Mouse (Mus musculus) spleen, postnatal 10 days (tissue): ENCODE results near the gene Rsph14.
A peak's percentile ranks its signal among the peaks of the same experiment; 100 is the strongest.

Source experiments
- DNase-seq, 2 experiments: peaks; one replicate each; pipeline ENCODE4 v3.0.0; 2021 to 2022; ENCODE audit warnings: low spot score in 2 of 2

Gene Rsph14

DNA sequence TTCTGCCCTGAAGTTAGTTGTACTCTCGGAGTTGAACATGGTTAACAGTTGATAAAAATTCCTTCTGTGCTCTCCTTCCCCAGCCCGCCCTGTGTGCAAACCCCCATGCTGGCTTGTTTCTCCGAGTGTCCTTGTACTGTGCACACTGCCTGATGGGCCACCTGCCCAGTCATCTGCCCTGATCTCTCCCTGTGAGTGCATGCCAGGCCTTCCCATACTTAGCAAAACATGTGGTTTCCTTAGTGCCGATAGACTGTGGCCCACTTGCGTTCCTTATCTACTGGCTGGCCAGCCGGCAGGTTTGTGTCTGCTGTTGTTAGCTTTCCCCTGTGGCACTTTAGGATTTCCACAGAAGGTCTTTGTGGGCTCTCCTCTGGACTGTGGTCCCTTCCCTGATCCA lies 21.7 kb upstream of the Rsph14 start:
- DNase-seq: no peak

DNA sequence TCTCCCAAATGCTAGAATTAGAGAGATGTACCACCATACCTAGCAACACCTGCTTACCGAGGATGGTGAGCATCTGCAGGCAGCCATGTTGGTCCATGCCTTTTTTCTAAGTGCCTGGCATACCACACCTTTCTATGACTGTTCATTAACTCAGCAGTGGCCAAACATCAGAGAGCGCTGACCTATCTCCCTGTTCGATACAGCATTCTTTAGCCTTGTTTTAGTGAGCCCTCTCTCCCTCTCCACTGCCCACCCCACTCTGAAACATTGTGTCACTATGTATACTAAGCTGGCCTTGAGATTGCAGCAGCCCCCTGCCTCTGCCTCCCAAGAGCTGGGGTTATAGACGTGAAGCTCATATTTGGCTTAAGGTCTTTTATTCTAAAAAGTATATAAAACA lies 21.3 kb upstream of the Rsph14 start:
- no peak for DNase-seq

DNA sequence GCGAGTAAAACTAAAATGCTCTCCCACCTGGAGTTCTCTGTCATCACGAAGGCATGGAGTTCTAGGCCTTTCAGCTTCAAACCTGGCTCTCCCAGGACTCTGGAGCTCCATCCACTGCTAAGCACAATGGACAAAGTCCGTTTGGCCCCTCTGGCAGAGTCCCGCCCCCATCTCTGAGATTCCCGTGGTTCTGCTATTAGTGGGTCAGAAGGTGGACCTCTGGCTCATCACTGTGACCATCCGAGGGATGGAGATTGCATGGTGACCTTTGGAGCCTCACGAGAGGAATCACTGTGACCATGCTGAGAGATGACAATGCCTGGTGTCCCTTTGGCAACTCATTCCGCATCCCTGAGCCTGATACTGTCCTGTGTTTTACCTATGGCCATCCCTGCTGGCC lies 20.5 kb upstream of the Rsph14 start:
- DNase-seq: no peak

- DNase-seq: no peak
Measured at GRCm38 (mm10) chr10:75051364-75052074, 19.1 kb upstream of the Rsph14 start.

GRCm38 (mm10) chr10:75048711-75049110 lies 16.3 kb upstream of the Rsph14 start:
- DNase-seq: no peak

DNA sequence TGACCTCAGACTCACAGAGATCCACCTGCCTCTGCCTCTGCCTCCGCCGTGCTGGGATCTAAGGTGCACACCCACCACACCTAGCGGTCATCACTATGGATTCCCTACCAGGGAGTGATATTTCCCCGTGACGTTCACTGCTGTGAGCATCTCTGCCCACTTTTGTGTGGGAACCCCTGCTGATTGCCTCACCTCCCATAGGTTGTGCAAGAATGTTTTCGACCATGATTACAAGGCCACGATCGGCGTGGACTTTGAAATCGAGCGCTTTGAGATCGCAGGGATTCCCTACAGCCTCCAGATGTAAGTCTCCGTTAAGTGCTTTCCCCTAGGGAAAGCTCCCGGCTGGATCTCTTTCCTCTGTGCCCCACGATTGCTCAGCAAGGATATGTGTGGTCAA lies 13.4 kb upstream of the Rsph14 start:
- no peak for DNase-seq

DNA sequence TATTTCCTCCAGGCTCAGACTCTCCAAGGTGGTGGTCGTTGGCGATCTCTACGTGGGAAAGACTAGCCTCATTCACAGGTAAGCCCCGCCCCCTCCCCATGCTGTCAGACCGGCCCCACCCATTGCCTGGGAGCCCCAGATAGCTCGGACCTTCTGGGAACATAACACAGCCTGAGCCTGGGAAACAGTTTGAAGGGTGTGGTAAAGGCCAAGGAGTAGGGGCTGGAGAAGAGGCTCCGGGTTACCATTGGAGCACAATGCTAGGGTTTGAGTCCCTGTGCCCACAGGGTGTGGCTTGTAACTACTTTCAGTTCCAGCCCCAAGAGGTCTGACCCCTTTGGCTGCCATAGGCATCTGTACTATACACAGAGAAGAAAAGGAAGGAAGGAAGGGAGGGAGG lies 12.1 kb upstream of the Rsph14 start:
- no peak for DNase-seq

DNA sequence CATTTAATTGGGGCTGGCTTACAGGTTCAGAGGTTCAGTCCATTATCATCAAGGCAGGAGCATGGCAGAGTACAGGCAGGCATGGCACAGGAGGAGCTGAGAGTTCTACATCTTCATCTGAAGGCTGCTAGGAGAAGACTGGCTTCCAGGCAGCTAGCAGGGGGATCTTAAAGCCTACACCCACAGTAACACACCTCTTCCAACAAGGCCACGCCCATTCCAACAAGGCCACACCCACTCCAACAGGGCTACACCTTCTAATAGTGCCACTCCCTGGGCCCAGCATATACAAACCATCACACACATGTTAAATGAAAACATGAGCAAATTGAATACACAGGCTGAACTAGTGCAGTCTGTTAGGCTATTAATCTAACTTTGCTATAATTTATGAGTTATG lies 9.7 kb upstream of the Rsph14 start:
- DNase-seq: peak in 1 of 2 experiments; percentile 56

GRCm38 (mm10) chr10:75036883-75037379 lies 4.5 kb upstream of the Rsph14 start, which contains the start of gene Rab36:
Gene Rab36, plus strand, starts transcription at chr10:75037058.
- peak; percentile 37 to 78 for DNase-seq

GRCm38 (mm10) chr10:75031345-75032114 lies 856 bp downstream of the Rsph14 start:
- no peak for DNase-seq

GRCm38 (mm10) chr10:75030234-75030633 lies 2.2 kb downstream of the Rsph14 start:
- no peak for DNase-seq

- DNase-seq: no peak
Measured at GRCm38 (mm10) chr10:75029677-75030076, 2.7 kb downstream of the Rsph14 start.

GRCm38 (mm10) chr10:75028743-75029142 lies 3.6 kb downstream of the Rsph14 start:
- no peak for DNase-seq

GRCm38 (mm10) chr10:75026491-75026890 lies 5.9 kb downstream of the Rsph14 start:
- no peak for DNase-seq

- DNase-seq: peak; percentile 54 to 76
Measured at GRCm38 (mm10) chr10:75021138-75021537, 11.2 kb downstream of the Rsph14 start.

GRCm38 (mm10) chr10:75020271-75020670 lies 12.1 kb downstream of the Rsph14 start:
- no peak for DNase-seq

DNA sequence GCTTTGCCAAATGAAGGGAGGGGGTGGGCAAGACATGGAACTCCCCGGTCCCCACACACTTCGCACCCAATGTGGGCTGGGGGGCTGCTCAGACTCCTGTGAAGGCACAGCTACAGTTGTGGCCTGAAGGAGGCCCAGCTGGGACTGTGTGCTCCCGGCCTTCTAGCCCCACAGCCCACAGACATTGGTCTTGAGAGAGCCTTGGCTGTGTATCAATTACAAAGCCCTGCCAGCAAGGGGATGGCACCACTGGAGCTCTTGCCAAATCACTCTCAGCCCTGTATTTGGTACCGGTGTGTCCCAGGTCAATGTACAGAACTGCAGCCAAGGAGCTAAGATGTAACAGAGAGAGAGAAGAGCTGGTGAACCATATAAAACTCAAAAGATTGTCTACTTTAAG lies 15.9 kb downstream of the Rsph14 start:
- no peak for DNase-seq

- no peak for DNase-seq
Measured at GRCm38 (mm10) chr10:75015465-75015864, 16.9 kb downstream of the Rsph14 start.

DNA sequence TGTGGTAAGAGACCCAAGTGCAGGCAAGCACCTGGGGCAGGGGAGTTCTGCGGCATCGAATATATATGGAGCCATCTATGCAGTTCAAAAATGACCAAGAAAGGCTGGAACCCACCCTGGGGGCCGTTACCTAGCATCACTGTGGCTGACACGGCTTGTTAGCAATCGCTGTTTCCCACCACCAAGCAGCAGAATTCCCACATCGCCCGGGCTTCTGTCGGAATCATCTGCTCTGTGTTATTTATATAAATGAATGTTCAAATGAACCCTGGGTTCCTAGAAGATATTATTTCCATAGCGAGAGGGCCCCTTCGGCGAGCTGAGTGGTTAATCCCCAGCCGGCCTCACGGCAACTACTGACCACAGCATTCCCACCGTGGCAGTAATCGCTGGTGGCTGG lies 21.7 kb downstream of the Rsph14 start:
- no peak for DNase-seq

DNA sequence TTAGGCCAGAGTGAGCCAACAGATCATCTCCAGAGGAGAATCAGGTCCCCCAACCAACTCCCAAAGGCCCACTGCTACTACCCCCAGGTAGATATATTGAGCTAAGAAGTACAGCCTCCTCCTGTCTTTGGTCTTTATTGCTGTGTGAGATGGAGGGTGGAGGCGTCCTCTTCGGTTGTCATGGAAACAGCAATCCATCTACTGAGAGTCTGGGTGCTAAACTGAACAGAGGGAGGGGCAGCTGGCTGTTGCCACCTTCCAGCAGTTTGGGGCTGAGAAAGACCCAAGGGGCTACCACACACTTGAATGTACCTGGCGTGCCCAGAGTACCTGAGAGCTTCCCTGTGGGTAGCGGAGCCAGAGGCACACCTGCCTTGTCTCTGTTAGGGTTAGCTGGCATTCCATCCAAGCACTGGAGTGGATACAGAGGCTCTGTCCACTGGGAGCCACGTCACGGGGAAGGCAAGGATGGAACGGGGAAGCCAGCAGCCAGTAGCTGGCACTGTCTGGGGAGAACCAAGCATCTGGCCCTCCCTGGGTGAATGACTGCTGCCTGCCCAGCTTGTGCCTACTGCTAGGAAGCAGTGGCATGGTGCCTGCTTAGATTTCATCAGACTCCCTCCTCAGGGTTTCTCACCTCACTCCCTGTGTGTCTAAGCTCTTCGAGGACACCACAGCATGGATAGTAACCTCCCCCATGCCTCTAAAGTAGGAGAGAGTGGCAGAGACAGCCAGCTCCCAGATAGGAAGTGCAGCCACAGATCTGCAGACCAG lies 25.3 kb downstream of the Rsph14 start:
- DNase-seq: no peak

DNA sequence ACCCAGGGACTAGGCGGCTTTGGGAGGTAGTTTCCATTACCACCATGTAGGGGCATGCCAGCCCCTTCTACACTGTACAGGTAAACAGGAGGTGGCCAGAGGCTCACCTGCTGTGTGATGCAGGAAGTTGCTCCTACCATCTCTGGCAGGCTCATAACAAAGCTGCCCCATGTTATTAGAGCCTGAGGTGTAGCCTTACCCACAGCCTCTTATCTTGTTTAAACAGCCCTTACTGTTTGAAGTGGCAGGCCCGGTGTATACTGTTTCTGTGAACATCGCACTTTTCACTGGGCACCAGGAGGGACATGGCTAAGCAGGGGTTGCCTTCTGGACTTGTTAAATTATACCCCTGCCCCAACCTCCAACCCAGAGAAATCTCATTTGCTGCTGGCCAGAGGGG lies 28.3 kb downstream of the Rsph14 start:
- DNase-seq: no peak

GRCm38 (mm10) chr10:75001391-75001790 lies 31.0 kb downstream of the Rsph14 start:
- DNase-seq: no peak
